Mouse (Mus musculus): ENCODE results near the gene Daam2. TPM values are rescaled to one million over a fixed set of nuclear protein-coding genes. Genes with fewer than 3 reads are reported as not detected.

Gene Daam2
- polyA plus RNA-seq, 1 experiment from 2014 or later: 3.1 TPM

GRCm38 (mm10) chr17:49512671-49513085, 51.5 kb downstream of the Daam2 start:
- Histone ChIP-seq H3K4me1 (replicated peaks; ENCODE audit: control insufficient read depth, insufficient read depth, low read length) (no peaks in the 10 kb centered on the region), H3K4me2 (replicated peaks) (no peak overlapping the region), H3K9ac (no peak overlapping the region), H3K36me3 (replicated peaks; ENCODE audit: control insufficient read depth, insufficient read depth) (no peaks in the 10 kb centered on the region), H3K27ac (no peak overlapping the region), H3K27me3 (ENCODE audit: control insufficient read depth, insufficient read depth, low read length) (no peaks in the 10 kb centered on the region), H3K4me3 (replicated peaks; ENCODE audit: low read length) (no peak overlapping the region), H3K9me3 (ENCODE audit: control insufficient read depth, low read length) (no peaks in the 10 kb centered on the region)
- DNase-seq (ENCODE audit: low spot score) (peak; percentile 65), ATAC-seq (ENCODE audit: low FRiP score) (peak; percentile 75; the same call in 1 of the 2 replicates)
- 43% methylated on average over 5 of the region's 5 CpGs for WGBS

- Histone ChIP-seq H3K27me3 (ENCODE audit: control insufficient read depth, insufficient read depth, low read length) (no peaks in the 10 kb centered on the region), H3K4me1 (replicated peaks; ENCODE audit: control insufficient read depth, insufficient read depth, low read length) (no peaks in the 10 kb centered on the region), H3K27ac (no peak overlapping the region), H3K9ac (no peak overlapping the region), H3K4me2 (replicated peaks) (no peak overlapping the region), H3K9me3 (ENCODE audit: control insufficient read depth, low read length) (no peaks in the 10 kb centered on the region), H3K4me3 (replicated peaks; ENCODE audit: low read length) (no peak overlapping the region), H3K36me3 (replicated peaks; ENCODE audit: control insufficient read depth, insufficient read depth) (no peaks in the 10 kb centered on the region)
- no peak for ATAC-seq (ENCODE audit: low FRiP score)
- no peak for DNase-seq (ENCODE audit: low spot score)
- WGBS: 93% methylated on average over 16 of the region's 16 CpGs
These were observed 54.7 kb downstream of the Daam2 start for GRCm38 (mm10) chr17:49509431-49509830.

GRCm38 (mm10) chr17:49503246-49503900, 60.8 kb downstream of the Daam2 start:
- DNase-seq (ENCODE audit: low spot score) (no peak), ATAC-seq (ENCODE audit: low FRiP score) (no peak)
- 82% methylated on average over 6 of the region's 6 CpGs for WGBS
- Histone ChIP-seq H3K9me3 (ENCODE audit: control insufficient read depth, low read length) (no peaks in the 10 kb centered on the region), H3K36me3 (replicated peaks; ENCODE audit: control insufficient read depth, insufficient read depth) (no peaks in the 10 kb centered on the region), H3K4me3 (replicated peaks; ENCODE audit: low read length) (no peak overlapping the region), H3K4me2 (replicated peaks) (no peak overlapping the region), H3K27me3 (ENCODE audit: control insufficient read depth, insufficient read depth, low read length) (no peaks in the 10 kb centered on the region), H3K9ac (no peak overlapping the region), H3K27ac (no peak overlapping the region), H3K4me1 (replicated peaks; ENCODE audit: control insufficient read depth, insufficient read depth, low read length) (0 out of 2 replicates have a peak, but pooled peaks cover 3% of the 10 kb centered on the region)

GRCm38 (mm10) chr17:49500234-49500633, 63.9 kb downstream of the Daam2 start:
- no peak overlapping the region for H3K27ac ChIP-seq
- no peak overlapping the region for H3K4me2 ChIP-seq (replicated peaks)
- no peak overlapping the region for H3K4me3 ChIP-seq (replicated peaks; ENCODE audit: low read length)
- no peak for ATAC-seq (ENCODE audit: low FRiP score)
- H3K27me3 ChIP-seq (ENCODE audit: control insufficient read depth, insufficient read depth, low read length): no peaks in the 10 kb centered on the region
- no peaks in the 10 kb centered on the region for H3K9me3 ChIP-seq (ENCODE audit: control insufficient read depth, low read length)
- no peak for DNase-seq (ENCODE audit: low spot score)
- H3K36me3 ChIP-seq (replicated peaks; ENCODE audit: control insufficient read depth, insufficient read depth): no peaks in the 10 kb centered on the region
- WGBS: 51% methylated on average over 2 of the region's 2 CpGs
- H3K4me1 ChIP-seq (replicated peaks; ENCODE audit: control insufficient read depth, insufficient read depth, low read length): 0 out of 2 replicates have a peak, but pooled peaks cover 3% of the 10 kb centered on the region
- H3K9ac ChIP-seq: no peak overlapping the region

GRCm38 (mm10) chr17:49499635-49500034, 64.5 kb downstream of the Daam2 start:
- WGBS: 79% methylated on average over 2 of the region's 2 CpGs
- Histone ChIP-seq H3K27me3 (ENCODE audit: control insufficient read depth, insufficient read depth, low read length) (no peaks in the 10 kb centered on the region), H3K27ac (no peak overlapping the region), H3K4me1 (replicated peaks; ENCODE audit: control insufficient read depth, insufficient read depth, low read length) (0 out of 2 replicates have a peak, but pooled peaks cover 3% of the 10 kb centered on the region), H3K9me3 (ENCODE audit: control insufficient read depth, low read length) (no peaks in the 10 kb centered on the region), H3K36me3 (replicated peaks; ENCODE audit: control insufficient read depth, insufficient read depth) (no peaks in the 10 kb centered on the region), H3K9ac (no peak overlapping the region), H3K4me3 (replicated peaks; ENCODE audit: low read length) (no peak overlapping the region), H3K4me2 (replicated peaks) (no peak overlapping the region)
- no peak for DNase-seq (ENCODE audit: low spot score)
- no peak for ATAC-seq (ENCODE audit: low FRiP score)

- Histone ChIP-seq H3K9me3 (ENCODE audit: control insufficient read depth, low read length) (no peaks in the 10 kb centered on the region), H3K4me2 (replicated peaks) (no peak overlapping the region), H3K36me3 (replicated peaks; ENCODE audit: control insufficient read depth, insufficient read depth) (no peaks in the 10 kb centered on the region), H3K9ac (no peak overlapping the region), H3K27me3 (ENCODE audit: control insufficient read depth, insufficient read depth, low read length) (no peaks in the 10 kb centered on the region), H3K27ac (no peak overlapping the region), H3K4me1 (replicated peaks; ENCODE audit: control insufficient read depth, insufficient read depth, low read length) (0 out of 2 replicates have a peak, but pooled peaks cover 3% of the 10 kb centered on the region), H3K4me3 (replicated peaks; ENCODE audit: low read length) (no peak overlapping the region)
- 49% methylated on average over 3 of the region's 3 CpGs for WGBS
- ATAC-seq (ENCODE audit: low FRiP score): no peak
- no peak for DNase-seq (ENCODE audit: low spot score)
These were observed 66.0 kb downstream of the Daam2 start for GRCm38 (mm10) chr17:49498169-49498568.

GRCm38 (mm10) chr17:49493276-49493675, 70.9 kb downstream of the Daam2 start:
- Histone ChIP-seq H3K27ac (no peak overlapping the region), H3K4me2 (replicated peaks) (no peak overlapping the region), H3K9ac (no peak overlapping the region), H3K27me3 (ENCODE audit: control insufficient read depth, insufficient read depth, low read length) (no peaks in the 10 kb centered on the region), H3K4me3 (replicated peaks; ENCODE audit: low read length) (no peak overlapping the region), H3K9me3 (ENCODE audit: control insufficient read depth, low read length) (no peaks in the 10 kb centered on the region), H3K36me3 (replicated peaks; ENCODE audit: control insufficient read depth, insufficient read depth) (no peaks in the 10 kb centered on the region), H3K4me1 (replicated peaks; ENCODE audit: control insufficient read depth, insufficient read depth, low read length) (0 out of 2 replicates have a peak, but pooled peaks cover 2% of the 10 kb centered on the region)
- ATAC-seq (ENCODE audit: low FRiP score): no peak
- no peak for DNase-seq (ENCODE audit: low spot score)
- 93% methylated on average over 4 of the region's 4 CpGs for WGBS

- no peak overlapping the region for H3K4me3 ChIP-seq (replicated peaks; ENCODE audit: low read length)
- H3K9ac ChIP-seq: no peak overlapping the region
- ATAC-seq (ENCODE audit: low FRiP score) (no peak), DNase-seq (ENCODE audit: low spot score) (no peak)
- 0 out of 2 replicates have a peak, but pooled peaks cover 2% of the 10 kb centered on the region for H3K4me1 ChIP-seq (replicated peaks; ENCODE audit: control insufficient read depth, insufficient read depth, low read length)
- WGBS: 89% methylated on average over 5 of the region's 5 CpGs
- H3K27me3 ChIP-seq (ENCODE audit: control insufficient read depth, insufficient read depth, low read length): no peaks in the 10 kb centered on the region
- no peak overlapping the region for H3K4me2 ChIP-seq (replicated peaks)
- no peak overlapping the region for H3K27ac ChIP-seq
- H3K36me3 ChIP-seq (replicated peaks; ENCODE audit: control insufficient read depth, insufficient read depth): no peaks in the 10 kb centered on the region
- H3K9me3 ChIP-seq (ENCODE audit: control insufficient read depth, low read length): no peaks in the 10 kb centered on the region
These were observed 75.0 kb downstream of the Daam2 start for GRCm38 (mm10) chr17:49489098-49489497.

- WGBS: 90% methylated on average over 3 of the region's 3 CpGs
- no peaks in the 10 kb centered on the region for H3K9me3 ChIP-seq (ENCODE audit: control insufficient read depth, low read length)
These were observed 79.7 kb downstream of the Daam2 start for GRCm38 (mm10) chr17:49484435-49484834.

More at GRCm38 (mm10) chr17:49484435-49484834, 79.7 kb downstream of the Daam2 start:
- Histone ChIP-seq H3K27me3 (ENCODE audit: control insufficient read depth, insufficient read depth, low read length) (no peaks in the 10 kb centered on the region), H3K9ac (no peak overlapping the region), H3K4me1 (replicated peaks; ENCODE audit: control insufficient read depth, insufficient read depth, low read length) (no peaks in the 10 kb centered on the region), H3K4me2 (replicated peaks) (no peak overlapping the region), H3K4me3 (replicated peaks; ENCODE audit: low read length) (no peak overlapping the region), H3K27ac (no peak overlapping the region), H3K36me3 (replicated peaks; ENCODE audit: control insufficient read depth, insufficient read depth) (no peaks in the 10 kb centered on the region)
- ATAC-seq (ENCODE audit: low FRiP score) (no peak), DNase-seq (ENCODE audit: low spot score) (no peak)
